Mouse (Mus musculus) MEL (cell line): ENCODE measurements around the gene Flt3l. TPM values are rescaled to one million over a fixed set of nuclear protein-coding genes. Genes with fewer than 3 reads are reported as not detected.

Experiments
- MAFK ChIP-seq: IDR thresholded peaks from 2 replicates; pipeline ENCODE4 v1.6.1; 2011; ENCODE audit warnings: low read depth, mild to moderate bottlenecking, low read length, improper control_type of control experiment, borderline replicate concordance
- polyA plus RNA-seq, 2 experiments: library from polyadenylated mRNA; stranded (reverse) in 1 of 2; unstranded in 1 of 2; fragments of >175 nt in 1 of 2; fragments of >200 nt in 1 of 2; gene quantifications; 2 replicates each; pipeline versions ENCODE4 v1.2.1 to v1.2.4; 2012; ENCODE audit warnings: low replicate concordance in 2 of 2, low read depth in 1 of 2; ENCODE audit not compliant: insufficient read length in 2 of 2, insufficient read depth in 1 of 2, missing spikeins in 1 of 2
- total RNA-seq: library from RNA; depleted of rRNA; stranded (reverse); fragments of 300-350 nt; gene quantifications from 2 replicates; pipeline ENCODE4 v1.2.3, GENCODE M21; 2012; rRNA removed

The Flt3l gene
- total and polyA plus RNA-seq, 3 experiments: 13.0 to 35.4 TPM; not detected in 1

- TF ChIP-seq MAFK: no peak
Observed at GRCm38 (mm10) chr7:45079856-45080255, 56.4 kb downstream of the Flt3l start (continued).

Other genes starting within 250 kb of the Flt3l start
Only the 30 nearest of the 33 such genes appear.
- 54.0 and 54.4 TPM in 2 replicates for gene Ap2a1, start 206.9 kb downstream of the Flt3l start, total RNA-seq
- 100 to 1,000 TPM in 1 of 2 experiments, 10 to 100 TPM in 1; 73.1 to 107 TPM for gene Ap2a1, start 206.9 kb downstream of the Flt3l start, polyA plus RNA-seq
- gene Tsks, start 193.2 kb downstream of the Flt3l start, total RNA-seq: 0.10 TPM in 1 of 2 replicates, not detected in the other
- under 1 TPM in 1 of 2 experiments, not detected in 1; 0.08 TPM for gene Tsks, start 193.2 kb downstream of the Flt3l start, polyA plus RNA-seq
- 0.20 and 0.35 TPM in 2 replicates for gene Cpt1c, start 161.6 kb downstream of the Flt3l start, total RNA-seq
- under 1 TPM in 1 of 2 experiments, not detected in 1; 0.81 TPM for gene Cpt1c, start 161.6 kb downstream of the Flt3l start, polyA plus RNA-seq
- 317 and 339 TPM in 2 replicates for gene Prmt1, start 149.9 kb downstream of the Flt3l start, total RNA-seq
- 100 to 1,000 TPM; 254 to 715 TPM for gene Prmt1, start 149.9 kb downstream of the Flt3l start, polyA plus RNA-seq
- 78.6 and 83.4 TPM in 2 replicates for gene Irf3, start 138.8 kb downstream of the Flt3l start, total RNA-seq
- 10 to 100 TPM in 1 of 2 experiments, not detected in 1; 82.1 TPM for gene Irf3, start 138.8 kb downstream of the Flt3l start, polyA plus RNA-seq
- gene Bcl2l12, start 137.7 kb downstream of the Flt3l start, total RNA-seq: 13.4 and 16.6 TPM in 2 replicates
- gene Bcl2l12, start 137.7 kb downstream of the Flt3l start, polyA plus RNA-seq: 10 to 100 TPM in 1 of 2 experiments, not detected in 1; 24.6 TPM
- gene Scaf1, start 120.1 kb downstream of the Flt3l start, total RNA-seq: 17.7 and 18.3 TPM in 2 replicates
- gene Scaf1, start 120.1 kb downstream of the Flt3l start, polyA plus RNA-seq: 10 to 100 TPM; 34.4 to 81.5 TPM
- gene Rras, start 118.5 kb downstream of the Flt3l start, total RNA-seq: 4.2 and 5.0 TPM in 2 replicates
- gene Rras, start 118.5 kb downstream of the Flt3l start, polyA plus RNA-seq: 10 to 100 TPM in 1 of 2 experiments, not detected in 1; 24.1 TPM
- 3.3 and 3.5 TPM in 2 replicates for gene Prr12, start 83.6 kb downstream of the Flt3l start, total RNA-seq
- gene Prr12, start 83.6 kb downstream of the Flt3l start, polyA plus RNA-seq: 10 to 100 TPM in 1 of 2 experiments, not detected in 1; 32.1 TPM
- 49.9 and 50.7 TPM in 2 replicates for gene Nosip, start 74.0 kb downstream of the Flt3l start, total RNA-seq
- 10 to 100 TPM in 1 of 2 experiments, not detected in 1; 78.9 TPM for gene Nosip, start 74.0 kb downstream of the Flt3l start, polyA plus RNA-seq
- 7.5 and 7.7 TPM in 2 replicates for gene Prrg2, start 73.8 kb downstream of the Flt3l start, total RNA-seq
- gene Prrg2, start 73.8 kb downstream of the Flt3l start, polyA plus RNA-seq: 10 to 100 TPM in 1 of 2 experiments, not detected in 1; 16.9 TPM
- 16.0 and 29.3 TPM in 2 replicates for gene Rcn3, start 44.2 kb downstream of the Flt3l start, total RNA-seq
- gene Rcn3, start 44.2 kb downstream of the Flt3l start, polyA plus RNA-seq: 10 to 100 TPM in 1 of 2 experiments, not detected in 1; 43.0 TPM
- gene Fcgrt, start 32.6 kb downstream of the Flt3l start, total RNA-seq: 0.26 and 0.27 TPM in 2 replicates
- 1 to 10 TPM in 1 of 2 experiments, not detected in 1; 1.7 TPM for gene Fcgrt, start 32.6 kb downstream of the Flt3l start, polyA plus RNA-seq
- gene Rps11, start 12.0 kb downstream of the Flt3l start, total RNA-seq: 2,482 and 2,708 TPM in 2 replicates
- gene Rps11, start 12.0 kb downstream of the Flt3l start, polyA plus RNA-seq: 1,000 to 10,000 TPM; 3,189 to 5,434 TPM
- gene Rpl13a, start 7.7 kb downstream of the Flt3l start, total RNA-seq: 2,773 and 3,160 TPM in 2 replicates
- gene Rpl13a, start 7.7 kb downstream of the Flt3l start, polyA plus RNA-seq: 1,000 to 10,000 TPM; 2,091 to 3,727 TPM
- gene Gm45713, start 201 bp downstream of the Flt3l start, total RNA-seq: 0.69 and 3.9 TPM in 2 replicates
- not detected for gene Gm45713, start 201 bp downstream of the Flt3l start, polyA plus RNA-seq
- gene Pih1d1, start 17.9 kb upstream of the Flt3l start, total RNA-seq: 119 and 141 TPM in 2 replicates
- gene Pih1d1, start 17.9 kb upstream of the Flt3l start, polyA plus RNA-seq: 100 to 1,000 TPM in 1 of 2 experiments, not detected in 1; 148 TPM
- 33.9 and 34.0 TPM in 2 replicates for gene Aldh16a1, start 18.2 kb upstream of the Flt3l start, total RNA-seq
- gene Aldh16a1, start 18.2 kb upstream of the Flt3l start, polyA plus RNA-seq: 10 to 100 TPM in 1 of 2 experiments, not detected in 1; 61.6 TPM
- gene Slc17a7, start 27.5 kb upstream of the Flt3l start, total RNA-seq: 0.23 TPM in 2 replicates
- gene Slc17a7, start 27.5 kb upstream of the Flt3l start, polyA plus RNA-seq: 1 to 10 TPM in 1 of 2 experiments, not detected in 1; 1.0 TPM
- not detected in 2 replicates for gene Gfy, start 43.1 kb upstream of the Flt3l start, total RNA-seq
- not detected for gene Gfy, start 43.1 kb upstream of the Flt3l start, polyA plus RNA-seq
- gene Pth2, start 44.6 kb upstream of the Flt3l start, total RNA-seq: not detected in 2 replicates
- not detected for gene Pth2, start 44.6 kb upstream of the Flt3l start, polyA plus RNA-seq
- 0.16 and 0.27 TPM in 2 replicates for gene Ccdc155, start 68.5 kb upstream of the Flt3l start, total RNA-seq
- under 1 TPM in 1 of 2 experiments, not detected in 1; 0.38 TPM for gene Ccdc155, start 68.5 kb upstream of the Flt3l start, polyA plus RNA-seq
- gene Dkkl1, start 75.7 kb upstream of the Flt3l start, total RNA-seq: 8.5 and 9.2 TPM in 2 replicates
- 10 to 100 TPM in 1 of 2 experiments, not detected in 1; 32.0 TPM for gene Dkkl1, start 75.7 kb upstream of the Flt3l start, polyA plus RNA-seq
- gene Tead2, start 79.3 kb upstream of the Flt3l start, total RNA-seq: 0.19 TPM in 1 of 2 replicates, not detected in the other
- gene Tead2, start 79.3 kb upstream of the Flt3l start, polyA plus RNA-seq: under 1 TPM in 1 of 2 experiments, not detected in 1; 0.38 TPM
- gene Cd37, start 102.7 kb upstream of the Flt3l start, total RNA-seq: 17.2 and 22.4 TPM in 2 replicates
- gene Cd37, start 102.7 kb upstream of the Flt3l start, polyA plus RNA-seq: 100 to 1,000 TPM in 1 of 2 experiments, not detected in 1; 111 TPM
- gene Slc6a16, start 104.7 kb upstream of the Flt3l start, total RNA-seq: not detected in 2 replicates
- not detected for gene Slc6a16, start 104.7 kb upstream of the Flt3l start, polyA plus RNA-seq
- gene Slc6a21, start 141.1 kb upstream of the Flt3l start, total RNA-seq: not detected in 2 replicates
- gene Slc6a21, start 141.1 kb upstream of the Flt3l start, polyA plus RNA-seq: not detected
- 4.5 and 4.8 TPM in 2 replicates for gene Trpm4, start 197.3 kb upstream of the Flt3l start, total RNA-seq
- 1 to 10 TPM in 1 of 2 experiments, not detected in 1; 6.9 TPM for gene Trpm4, start 197.3 kb upstream of the Flt3l start, polyA plus RNA-seq
- gene Hrc, start 198.9 kb upstream of the Flt3l start, total RNA-seq: not detected in 2 replicates
- under 1 TPM in 1 of 2 experiments, not detected in 1; 0.22 TPM for gene Hrc, start 198.9 kb upstream of the Flt3l start, polyA plus RNA-seq
- 3.0 and 3.4 TPM in 2 replicates for gene Ppfia3, start 230.6 kb upstream of the Flt3l start, total RNA-seq
- gene Ppfia3, start 230.6 kb upstream of the Flt3l start, polyA plus RNA-seq: 1 to 10 TPM in 1 of 2 experiments, not detected in 1; 5.9 TPM